Mouse (Mus musculus) ovary, adult 10 weeks (tissue): Measurements from ENCODE around the gene Spdef. TPM values are rescaled to one million over a fixed set of nuclear protein-coding genes. Genes with fewer than 3 reads are reported as not detected.

Experiments used
- polyA plus RNA-seq: library from polyadenylated mRNA; stranded (reverse); fragments of 350-450 nt; fragmentation: Illumina TruSeq; extraction: RNeasy Lipid Tissue Mini Kit (QIAGEN cat#74804); gene quantifications from one replicate; pipeline ENCODE4 v1.2.3, GENCODE M21; 2014

The Spdef gene
- polyA plus RNA-seq: not detected

DNA sequence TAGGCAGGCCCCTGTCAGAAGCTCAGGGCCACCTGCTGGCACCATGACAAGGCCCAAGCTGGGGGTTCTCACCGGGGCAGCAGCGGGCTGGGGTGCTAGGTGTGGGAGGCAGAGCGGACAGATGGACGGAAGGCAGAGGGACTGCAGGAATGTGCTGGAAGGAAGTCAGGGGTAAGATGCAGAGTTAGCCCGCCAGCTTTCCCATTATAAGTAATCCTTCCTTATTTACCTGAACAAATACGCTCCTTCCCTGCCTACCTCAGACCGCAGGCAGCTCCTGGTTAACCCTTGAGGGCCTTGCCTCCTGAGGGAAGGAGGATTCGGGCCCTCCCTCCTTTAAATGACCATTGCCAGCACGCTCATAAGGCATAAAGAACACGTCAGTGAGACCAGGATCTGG is at the start of gene Spdef:
Gene Spdef, minus strand, starts transcription at position 186 of the 400 bp plus-strand sequence.

Other genes starting within 250 kb of the Spdef start
- not detected for gene Grm4, start 207.6 kb downstream of the Spdef start, polyA plus RNA-seq
- 4.3 TPM for gene Hmga1, start 172.5 kb downstream of the Spdef start, polyA plus RNA-seq
- not detected for gene AI413582, start 163.2 kb downstream of the Spdef start, polyA plus RNA-seq
- gene Nudt3, start 105.5 kb downstream of the Spdef start, polyA plus RNA-seq: 24.2 TPM
- not detected for gene RPS10-NUDT3, start 93.7 kb downstream of the Spdef start, polyA plus RNA-seq
- 50.7 TPM for gene Rps10, start 92.3 kb downstream of the Spdef start, polyA plus RNA-seq
- gene Pacsin1, start 73.4 kb downstream of the Spdef start, polyA plus RNA-seq: not detected
- 58.9 TPM for gene D17Wsu92e, start 91.7 kb upstream of the Spdef start, polyA plus RNA-seq
- gene Snrpc, start 109.2 kb upstream of the Spdef start, polyA plus RNA-seq: 68.4 TPM
- gene Uhrf1bp1, start 127.5 kb upstream of the Spdef start, polyA plus RNA-seq: 5.0 TPM
- gene Anks1, start 180.4 kb upstream of the Spdef start, polyA plus RNA-seq: 2.3 TPM
- 35.2 TPM for gene Taf11, start 180.9 kb upstream of the Spdef start, polyA plus RNA-seq